Mouse (Mus musculus) left cerebral cortex, adult 9 months (tissue): ENCODE measurements around the gene Smcp.

Experiments
- DNase-seq, 2 experiments: peaks; one replicate each; pipeline ENCODE4 v3.0.0; 2022; ENCODE audit warnings: low spot score in 2 of 2

The Smcp gene

DNA sequence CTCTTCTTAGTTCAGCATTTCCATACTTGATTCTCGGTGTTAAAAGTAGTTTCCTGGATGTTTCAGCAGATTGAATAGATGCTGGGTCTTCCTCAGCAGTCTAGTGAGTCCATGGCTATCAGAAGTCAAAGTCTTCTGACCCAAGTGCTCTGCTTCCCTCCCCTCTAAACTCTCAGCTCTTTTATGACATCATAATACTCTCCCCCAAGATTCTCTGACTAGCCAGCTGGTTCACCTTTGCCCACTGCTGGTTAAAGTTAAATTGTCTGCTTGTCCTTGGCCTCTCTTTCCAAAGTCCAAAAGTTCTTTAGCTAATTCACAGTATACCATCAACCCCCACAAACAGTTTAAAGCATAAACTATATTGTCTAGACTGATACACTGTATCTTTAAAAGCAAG is at the start of gene Smcp:
Gene Smcp, minus strand, starts transcription at position 140 of the 400 bp plus-strand sequence.
- no peak for DNase-seq

DNA sequence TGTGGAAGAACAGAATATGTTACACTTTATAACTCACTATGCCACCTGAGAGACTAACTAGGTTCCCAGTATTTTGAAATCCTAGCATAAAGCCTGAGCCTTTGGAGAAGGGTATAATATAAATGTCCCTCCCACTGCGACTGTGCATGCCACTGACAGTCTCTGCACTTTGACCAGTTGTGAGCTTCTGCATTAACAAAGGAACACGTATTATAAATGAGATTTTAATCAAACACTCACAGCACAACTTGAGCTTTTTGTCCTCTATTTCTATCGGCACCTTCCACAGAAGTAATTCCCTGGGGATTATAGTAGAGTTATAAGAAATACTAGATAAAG is 49.8 kb upstream of the Smcp start:
- no peak for DNase-seq

DNA sequence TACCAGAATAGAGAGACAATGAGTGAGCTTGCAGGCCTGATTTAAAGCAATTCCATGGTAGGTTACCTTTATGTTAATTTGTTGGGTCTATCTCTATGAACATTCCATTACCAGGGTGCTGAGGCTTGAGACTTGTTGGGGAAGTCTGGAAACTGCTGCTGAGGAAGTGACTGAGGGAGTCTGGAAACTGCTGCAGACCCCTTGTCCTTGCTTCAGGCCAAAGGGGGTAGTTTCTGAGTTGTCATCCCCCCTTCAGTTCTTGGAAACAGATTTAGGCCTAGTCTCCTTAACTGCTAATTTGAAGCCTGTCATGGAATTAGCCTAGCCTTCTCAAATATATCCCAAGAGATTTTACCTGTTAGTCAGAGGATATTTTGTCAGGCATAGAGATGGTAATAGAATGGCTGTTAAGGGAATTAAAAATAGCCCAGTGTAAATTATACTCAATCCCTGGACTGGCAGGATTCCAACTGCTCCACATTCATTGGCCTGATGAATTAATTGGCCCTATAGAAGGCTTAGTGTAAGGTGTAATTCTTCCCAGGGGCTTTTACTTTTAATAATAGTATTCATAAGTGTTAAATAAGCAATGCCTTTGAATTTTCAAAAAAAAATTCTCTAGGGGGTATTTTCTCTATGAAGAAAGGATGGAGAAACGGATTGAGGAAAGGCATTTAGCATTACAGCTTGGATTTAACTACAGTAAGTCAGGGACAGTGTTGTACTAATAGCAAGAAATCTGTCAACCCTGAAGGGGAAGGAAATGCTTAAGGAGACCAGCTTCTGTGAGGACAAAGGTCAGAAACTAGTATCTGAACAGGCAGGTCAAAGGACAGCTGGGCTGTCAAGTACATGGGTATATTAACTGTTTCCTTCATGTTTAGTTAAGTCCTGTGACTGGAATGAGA is 49.2 kb upstream of the Smcp start:
- no peak for DNase-seq

DNA sequence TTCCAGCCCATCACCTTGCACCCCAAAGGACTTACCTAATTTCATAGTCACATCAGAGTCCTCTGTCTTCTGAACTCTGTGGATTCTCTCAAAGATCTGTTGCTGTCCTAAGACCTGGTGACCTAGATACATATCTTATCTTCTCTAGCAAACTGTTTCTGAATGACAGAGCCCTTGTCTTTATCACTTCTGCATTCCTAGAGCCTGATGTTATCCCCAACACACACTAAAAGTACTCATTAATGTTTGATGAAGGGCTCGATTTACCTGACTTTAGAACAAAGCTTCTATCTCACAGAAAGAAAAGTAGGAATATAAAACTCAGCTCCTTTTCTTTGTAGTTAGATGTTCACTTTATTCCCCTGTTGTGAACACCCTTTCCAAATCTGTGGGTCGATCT is 32.8 kb upstream of the Smcp start, which contains the start of gene Lce6a:
Gene Lce6a, minus strand, starts transcription at position 101 of the 400 bp plus-strand sequence.
- no peak for DNase-seq

DNA sequence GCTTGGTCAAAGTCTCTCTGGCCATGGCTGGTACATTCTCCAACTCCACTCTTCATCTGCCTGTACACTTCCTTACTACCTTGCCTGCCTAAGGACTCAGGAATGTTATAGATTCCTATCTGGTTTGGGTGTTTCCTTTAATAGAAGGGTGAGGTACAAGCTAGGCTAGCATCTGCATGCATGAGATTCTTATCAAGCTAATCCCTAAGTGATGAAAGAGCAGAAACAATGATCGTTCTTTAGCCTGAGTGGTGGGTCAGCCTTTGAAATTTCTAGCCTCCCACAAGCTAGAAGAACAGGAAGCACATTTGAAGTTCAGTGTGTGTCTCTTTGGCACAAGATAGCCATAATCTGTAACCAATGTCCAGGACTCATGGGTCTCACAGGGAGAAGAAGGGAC is 21.0 kb upstream of the Smcp start:
- DNase-seq = no peak

DNA sequence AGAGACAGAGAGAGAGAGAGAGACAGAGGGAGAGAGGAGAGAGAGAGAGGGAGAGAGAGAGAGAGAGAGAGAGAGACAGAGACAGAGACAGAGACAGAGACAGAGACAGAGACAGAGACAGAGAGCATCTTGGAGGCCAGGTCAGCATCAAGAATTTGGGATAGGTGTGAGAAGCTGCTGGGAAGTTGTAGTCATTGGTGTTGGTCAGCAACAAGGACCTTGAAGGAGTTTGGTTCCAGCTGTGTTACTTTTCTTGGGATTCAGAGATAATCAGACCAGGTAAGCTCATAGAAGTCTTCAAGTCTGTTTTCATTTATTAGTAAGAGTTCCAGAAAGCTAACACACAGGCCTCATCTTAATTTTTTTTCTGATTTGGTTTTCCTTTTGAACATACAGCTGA is 18.6 kb upstream of the Smcp start, which contains the start of gene 2210017I01Rik:
Gene 2210017I01Rik, minus strand, starts transcription at position 101 of the 400 bp plus-strand sequence.
- DNase-seq = no peak

DNA sequence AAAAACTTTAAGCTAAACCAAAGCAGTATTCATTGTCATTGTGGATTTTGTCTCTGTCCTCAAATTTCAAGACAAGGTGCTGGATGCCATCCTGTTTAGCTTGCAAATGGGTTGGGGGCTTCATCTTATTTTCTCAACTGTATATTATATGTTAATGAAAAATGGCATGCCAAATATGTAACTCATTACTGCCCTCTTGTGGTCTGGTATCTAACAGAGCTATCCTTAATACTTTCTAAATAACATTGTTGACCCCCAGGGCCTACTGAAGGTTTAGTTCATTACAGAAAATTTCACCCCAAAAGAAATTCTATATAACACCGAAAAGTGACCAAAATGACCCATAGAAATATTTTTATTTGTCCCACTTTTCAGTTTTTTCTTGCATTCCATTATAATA is 13.4 kb upstream of the Smcp start:
- DNase-seq = no peak

DNA sequence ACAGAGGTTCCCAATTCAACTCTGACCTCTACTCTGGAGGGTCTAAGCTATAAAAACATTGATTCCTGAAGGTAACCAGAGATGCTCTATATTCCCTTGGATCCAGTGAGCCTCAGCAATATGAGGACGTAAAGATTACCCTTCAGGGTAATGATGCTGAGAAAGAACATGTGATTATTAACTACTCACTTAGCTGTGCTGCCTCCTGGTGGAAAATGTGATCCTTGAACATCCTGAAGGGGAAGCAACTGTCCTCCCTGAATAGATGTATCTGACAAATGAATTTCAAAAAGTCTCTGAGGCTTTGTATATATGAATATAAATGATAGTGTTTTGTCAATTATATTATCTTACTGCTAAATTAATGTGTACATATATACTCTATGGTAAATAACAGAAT is 11.7 kb upstream of the Smcp start:
- no peak for DNase-seq

DNA sequence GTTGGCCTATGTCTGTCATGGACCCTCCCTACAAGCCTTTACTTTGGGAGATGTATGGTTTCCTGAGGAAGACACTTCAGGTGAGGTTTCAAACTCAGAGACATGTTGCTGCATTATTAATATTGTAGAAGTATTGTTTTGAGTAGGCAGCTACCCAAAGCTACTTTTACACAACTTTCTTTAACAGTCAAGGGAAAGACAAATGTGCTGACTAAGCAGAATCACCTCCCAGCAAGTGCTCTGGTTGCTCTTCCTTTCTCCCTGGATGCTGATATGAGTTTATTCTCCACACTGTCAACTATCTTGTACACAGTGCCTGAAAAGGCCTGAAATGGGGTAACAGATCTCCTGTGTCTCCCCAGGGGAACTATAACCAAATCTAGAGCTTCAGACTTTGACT is 11.2 kb upstream of the Smcp start:
- DNase-seq = no peak

DNA sequence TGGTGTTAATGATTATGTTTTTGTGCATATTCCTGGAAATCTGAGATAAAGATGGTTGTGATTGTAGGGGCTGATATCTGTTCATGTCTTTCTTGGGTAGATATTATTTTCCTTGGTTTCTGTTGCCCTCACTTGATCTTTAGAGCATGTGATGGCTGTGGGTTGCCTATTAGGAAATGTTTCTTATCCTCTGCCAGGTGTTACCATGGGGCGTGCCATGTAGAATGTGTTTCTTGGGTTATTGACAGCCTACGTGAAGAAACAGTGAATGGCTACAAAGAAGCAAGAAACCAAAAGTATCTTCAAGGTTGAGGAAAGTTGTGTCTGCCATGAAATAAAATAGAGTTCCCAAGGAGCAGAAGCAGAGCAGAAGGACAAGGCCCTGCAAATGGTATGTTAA is 9.6 kb upstream of the Smcp start:
- no peak for DNase-seq

DNA sequence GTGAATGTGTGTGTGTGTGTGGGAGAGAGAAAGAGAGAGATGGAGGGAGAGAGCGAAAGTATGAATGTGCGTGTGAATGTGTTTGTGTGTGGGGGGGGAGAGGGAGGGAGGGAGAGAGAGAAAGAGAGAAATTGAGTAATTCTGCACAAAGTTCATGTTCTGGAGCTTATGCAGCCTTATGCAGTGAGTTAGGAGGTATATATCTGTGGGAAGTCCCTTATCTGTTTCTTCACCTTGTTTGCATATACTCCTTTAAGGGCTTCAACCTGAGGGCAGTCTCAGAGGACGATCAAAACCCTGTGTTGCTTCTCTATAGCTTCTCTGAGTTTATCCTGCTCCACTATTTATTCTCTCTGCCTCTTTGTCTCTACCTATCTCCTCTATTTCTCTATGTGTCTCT is 1.6 kb downstream of the Smcp start:
- DNase-seq = no peak

DNA sequence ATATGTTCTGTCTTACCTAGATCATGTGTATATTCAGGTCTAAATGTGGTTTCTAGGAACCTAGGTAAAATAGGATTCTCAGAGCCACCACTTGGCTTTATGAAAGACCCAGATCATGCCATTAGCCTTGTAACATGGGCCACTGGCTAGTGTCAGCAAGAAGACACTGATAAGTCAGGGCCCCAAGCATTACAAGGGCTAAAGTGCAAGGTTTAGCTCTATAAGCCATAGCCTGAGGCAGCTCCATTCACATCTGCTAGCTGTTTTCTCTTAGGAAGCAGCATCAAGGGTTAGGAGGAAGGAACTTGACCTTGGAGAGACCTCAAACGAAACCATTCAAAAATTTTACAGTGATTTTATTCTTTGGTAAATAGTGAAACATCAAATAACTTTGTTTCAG is 3.7 kb downstream of the Smcp start:
- DNase-seq = no peak

DNA sequence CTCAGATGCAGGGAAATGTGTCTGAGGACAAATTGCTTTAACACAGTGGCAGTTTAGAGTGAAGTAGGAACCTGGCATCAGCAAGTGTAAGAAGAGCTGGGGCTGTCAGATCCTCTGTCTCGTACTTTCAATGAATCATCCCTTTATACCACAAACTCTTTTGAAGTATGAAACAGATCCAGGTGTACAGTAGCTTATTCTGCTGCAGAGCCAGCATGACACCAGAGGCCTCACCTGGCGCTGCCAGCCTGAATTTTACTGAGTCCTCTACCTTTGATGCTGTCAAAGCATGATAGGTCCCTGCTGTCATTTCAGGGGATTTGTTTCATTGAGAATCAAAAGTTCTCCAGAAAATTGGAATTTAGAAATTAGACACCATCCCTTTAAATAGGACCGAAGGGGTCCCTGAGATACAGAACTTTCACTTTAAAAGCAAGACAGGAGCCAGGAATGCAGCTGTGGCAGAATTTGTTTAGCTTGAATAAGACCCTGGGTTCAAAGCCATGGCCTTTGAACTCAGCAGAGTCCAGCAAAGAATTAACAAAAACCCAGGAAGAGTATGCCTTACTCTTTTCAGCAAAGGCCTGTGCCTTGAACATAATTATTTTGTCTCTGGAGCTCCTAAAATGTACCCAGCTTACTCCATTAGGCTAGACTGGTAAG is 5.5 kb downstream of the Smcp start:
- DNase-seq = no peak

DNA sequence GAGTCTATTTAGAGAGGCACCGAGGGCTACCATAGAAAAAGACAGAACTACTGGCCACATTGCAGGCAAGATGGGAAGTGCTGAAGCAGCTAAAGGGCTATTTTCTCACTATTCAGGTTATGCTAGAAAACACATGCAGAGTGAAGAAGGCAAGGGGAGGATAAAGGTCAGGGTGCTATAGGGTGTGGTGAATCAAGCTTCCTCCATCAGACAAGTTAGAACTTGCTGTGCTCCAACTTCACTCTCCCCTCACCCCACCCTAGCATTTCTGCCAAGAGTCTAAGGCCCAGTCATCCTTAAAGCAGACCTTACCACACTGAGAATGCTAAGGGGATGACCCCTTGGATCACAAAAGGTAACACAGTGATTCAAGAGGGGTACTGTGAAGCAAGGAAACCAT is 9.3 kb downstream of the Smcp start:
- DNase-seq = no peak

DNA sequence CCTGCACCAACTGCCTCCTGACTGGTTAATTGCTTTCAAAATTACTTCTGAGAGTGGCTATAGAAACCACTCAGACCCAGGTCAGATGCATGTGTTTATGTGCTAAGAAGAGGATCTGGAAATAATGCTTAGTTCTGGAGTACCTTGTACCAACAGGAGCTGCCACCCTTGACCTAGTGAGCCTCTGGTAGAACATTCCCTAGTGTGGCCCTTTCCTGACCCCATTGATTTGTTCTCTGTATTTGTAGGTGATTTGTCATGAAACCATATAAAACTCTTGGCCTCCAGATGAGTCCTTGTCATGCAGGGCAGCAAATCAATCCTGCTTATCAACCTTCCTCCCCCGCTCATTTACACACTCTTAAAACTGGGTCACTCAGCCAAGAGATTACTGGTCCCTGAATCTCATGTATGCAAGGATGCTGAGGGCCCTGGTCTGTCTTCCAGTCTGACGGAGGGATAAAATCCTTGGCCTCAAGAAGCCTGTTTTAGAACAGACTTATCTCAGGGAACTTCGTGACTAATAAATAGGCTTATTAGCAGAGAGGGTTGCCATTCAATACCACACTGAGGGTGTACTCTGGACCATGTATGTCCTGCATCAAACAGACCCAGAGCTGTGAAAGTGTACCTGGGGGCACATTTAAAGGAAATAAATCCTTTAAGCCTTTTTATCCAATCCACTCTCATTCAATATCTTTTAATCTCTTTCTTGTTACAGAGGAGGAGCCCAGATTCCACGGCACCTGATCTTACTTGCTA is 10.0 kb downstream of the Smcp start:
- DNase-seq = no peak

DNA sequence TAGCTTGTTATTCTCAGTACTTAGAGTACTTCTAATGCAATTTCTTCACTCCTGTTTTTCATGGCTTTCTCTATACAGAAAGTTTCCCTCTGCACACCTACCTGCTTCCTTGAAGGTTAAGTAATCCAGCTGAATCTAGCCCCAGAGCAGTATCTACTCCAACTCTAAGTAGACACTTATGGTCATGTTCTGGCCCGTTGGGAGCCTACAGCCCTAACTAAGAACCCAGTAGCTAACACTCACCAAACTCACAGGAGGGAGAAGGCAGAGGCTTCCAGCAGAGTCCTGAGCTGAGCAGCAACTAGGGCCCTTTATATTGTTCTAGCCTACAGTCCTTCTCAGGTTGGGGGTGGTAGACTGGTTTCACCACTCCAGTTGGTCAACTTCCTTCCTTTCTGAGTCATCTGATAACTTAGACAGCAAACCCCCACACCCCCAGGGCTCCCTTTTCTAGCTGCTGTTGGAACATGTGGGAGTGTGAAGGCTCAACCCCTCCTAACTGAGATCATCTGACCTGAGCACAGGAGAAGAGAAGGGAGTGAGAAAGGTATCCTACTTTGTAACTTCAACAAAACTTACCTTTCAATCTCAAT is 15.3 kb downstream of the Smcp start, which contains the start of gene Ivl:
Gene Ivl, minus strand, starts transcription at position 287 of the 593 bp plus-strand sequence.
- DNase-seq = no peak

DNA sequence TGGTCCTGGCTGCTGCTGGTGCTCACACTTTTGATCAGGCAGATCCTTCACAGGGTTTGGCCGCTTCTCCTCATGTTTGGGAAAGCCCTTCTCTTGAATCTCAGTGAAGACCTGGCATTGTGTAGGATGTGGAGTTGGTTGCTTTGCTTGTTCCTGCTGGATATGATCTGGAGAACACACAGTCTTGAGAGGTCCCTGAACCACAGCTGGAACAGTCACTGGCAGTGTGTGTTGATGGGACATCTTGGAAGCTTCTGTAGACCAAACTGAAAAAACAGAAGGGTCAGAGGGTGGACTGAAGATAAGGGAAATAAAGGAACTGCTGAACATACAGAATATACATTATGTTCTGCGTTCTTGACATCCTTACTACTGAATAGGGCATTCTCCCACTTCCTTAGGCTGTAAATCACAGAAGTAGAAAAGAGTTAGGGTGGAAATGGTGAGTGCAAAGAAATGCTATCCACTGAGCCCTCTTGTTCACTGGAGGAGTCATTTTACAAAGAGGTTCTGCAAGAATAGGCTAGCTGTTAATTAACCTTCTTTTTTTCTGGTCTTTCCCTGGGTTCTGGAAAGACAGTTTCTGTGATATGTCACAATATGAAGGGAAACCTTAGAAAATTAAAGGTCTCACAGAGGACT is 16.2 kb downstream of the Smcp start:
- no peak for DNase-seq

DNA sequence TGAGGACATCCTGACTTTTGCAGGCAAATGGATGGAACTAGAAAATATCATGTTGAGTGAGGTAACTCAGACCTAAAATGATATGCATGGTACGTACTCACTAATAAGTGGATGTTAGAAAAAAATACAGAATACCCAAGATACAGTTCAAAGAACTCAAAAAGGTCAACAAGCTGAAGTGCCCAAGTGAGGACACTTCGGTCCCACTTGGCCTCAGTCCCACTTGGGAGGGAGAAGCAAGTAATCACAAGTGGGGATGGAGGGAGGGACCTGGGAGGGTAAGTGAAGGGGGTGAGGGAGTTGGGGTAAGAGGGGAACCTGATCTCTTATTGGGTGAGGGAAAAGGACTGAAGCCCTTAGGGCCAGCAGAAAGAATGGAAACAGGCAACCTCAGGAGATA is 20.0 kb downstream of the Smcp start:
- no peak for DNase-seq

DNA sequence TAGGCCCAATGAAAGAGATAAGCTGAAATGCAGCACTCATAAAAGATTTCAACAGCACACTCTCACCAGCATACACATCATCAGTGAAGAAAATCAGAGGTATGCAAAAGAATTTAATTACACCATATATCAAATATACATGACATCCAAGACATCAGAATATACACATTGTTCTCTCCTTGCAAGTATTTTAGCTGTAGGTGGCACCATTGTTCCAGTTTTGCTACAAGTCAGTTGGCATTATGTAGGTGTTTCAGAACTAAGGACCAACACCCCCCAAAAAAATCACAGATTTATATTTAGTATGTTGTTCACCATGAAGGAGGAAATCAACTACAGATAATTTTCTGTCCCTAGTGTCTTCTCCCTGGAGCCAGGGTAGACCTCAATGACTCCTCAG is 23.4 kb downstream of the Smcp start:
- DNase-seq = no peak

DNA sequence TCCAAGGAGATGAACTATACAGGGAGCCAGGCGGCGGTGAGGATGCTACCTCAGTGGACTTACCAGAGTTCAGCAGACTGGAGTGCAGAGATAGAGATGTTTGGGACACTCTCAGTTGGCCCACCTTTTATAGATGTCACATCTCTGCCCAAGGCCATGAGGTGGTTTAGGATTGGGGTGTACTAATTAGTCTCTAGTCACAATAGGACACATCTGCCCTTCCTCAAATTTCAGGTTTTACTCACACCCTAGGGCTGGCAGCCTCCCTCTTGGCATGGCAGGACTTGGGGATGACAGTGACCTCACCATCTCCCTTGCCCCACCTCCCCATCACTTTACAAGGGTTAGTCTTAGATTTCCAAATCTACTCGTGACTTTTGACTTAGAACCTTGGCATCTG is 54.4 kb downstream of the Smcp start, which contains the start of gene 2310046K23Rik:
Gene 2310046K23Rik, minus strand, starts transcription at position 101 of the 400 bp plus-strand sequence.
- DNase-seq = no peak
